Mouse (Mus musculus): ENCODE data around the gene Ceacam11. TPM values are rescaled to one million over a fixed set of nuclear protein-coding genes. Genes with fewer than 3 reads are reported as not detected.
"Not testable (repeated sequence)": the region's sequence is repeated elsewhere in the genome, so short reads cannot be mapped to it uniquely, and the experiment has no call there.

Ceacam11 gene
- polyA plus RNA-seq (2014; fragmentation: Nextera tagmentation; extraction: Ambion mirVana) = not detected in 2 replicates

DNA sequence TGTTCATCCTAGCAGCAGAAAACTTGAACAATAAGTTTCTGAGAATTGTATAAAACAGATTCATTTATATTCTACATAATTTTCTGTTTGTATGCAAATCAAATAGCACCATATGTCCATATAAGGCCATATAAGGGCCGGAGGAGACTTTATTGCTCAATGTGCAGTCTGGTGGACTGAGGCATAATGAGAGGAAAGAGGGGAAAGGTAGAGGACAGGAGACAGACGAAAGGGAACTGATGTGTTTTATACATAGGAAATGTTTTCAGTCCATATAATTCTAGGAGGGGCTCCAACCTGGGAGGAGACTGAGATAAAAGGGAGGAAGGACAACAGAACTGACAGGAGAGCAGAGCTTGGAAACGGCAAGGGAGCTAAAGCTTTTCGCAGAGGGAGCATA, at the start of gene Ceacam11:
Gene Ceacam11, plus strand, starts transcription at position 301 of the 400 bp plus-strand sequence.
- Histone ChIP-seq H3K9me3 (ENCODE audit: control insufficient read depth, low read length) (peaks cover 36% of the 10 kb centered on the region), H3K9ac (ENCODE audit: low read length) (no peak within 1 kb of the TSS), H3K4me2 (no peak within 1 kb of the TSS), H3K4me3 (ENCODE audit: low read depth, low read length) (no peak within 1 kb of the TSS), H3K4me1 (ENCODE audit: control insufficient read depth, insufficient read depth, low read length) (no peaks in the 10 kb centered on the region), H3K36me3 (ENCODE audit: control insufficient read depth, insufficient read depth, low read length) (no peaks in the 10 kb centered on the region), H3K27me3 (ENCODE audit: control insufficient read depth, insufficient read depth, low read length) (no peaks in the 10 kb centered on the region), H3K27ac (ENCODE audit: low read depth, low read length) (no peak within 1 kb of the TSS)
- ATAC-seq (ENCODE audit: low FRiP score) (no peak), DNase-seq (ENCODE audit: low spot score, missing footprints) (no peak)
- 77% methylated on average over 4 of the region's 4 CpGs for WGBS

DNA sequence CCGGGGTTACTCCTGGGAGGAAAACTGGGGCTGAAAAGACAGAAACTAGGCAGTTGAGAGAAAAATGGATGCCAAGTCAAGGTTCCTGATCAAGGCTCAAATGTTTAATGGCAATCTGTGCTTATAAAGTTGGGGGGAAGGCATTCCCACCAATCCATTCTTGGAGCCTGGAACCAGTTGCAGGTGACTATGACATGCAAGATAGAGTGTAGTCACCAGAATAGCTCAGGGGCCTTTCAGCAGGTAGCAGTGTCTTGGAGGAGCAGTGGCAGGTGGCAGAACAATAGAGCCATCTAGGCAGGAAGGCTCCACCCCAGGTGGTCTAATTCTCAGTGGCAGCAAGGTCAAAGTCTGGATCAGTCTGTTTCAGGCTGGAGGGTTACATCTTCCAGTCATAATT, 29.2 kb downstream of the Ceacam11 start:
- not testable (repeated sequence) for H3K36me3 ChIP-seq (ENCODE audit: control insufficient read depth, insufficient read depth, low read length); DNase-seq (ENCODE audit: low spot score, missing footprints); H3K4me3 ChIP-seq (ENCODE audit: low read depth, low read length); H3K27ac ChIP-seq (ENCODE audit: low read depth, low read length); H3K9ac ChIP-seq (ENCODE audit: low read length); H3K4me1 ChIP-seq (ENCODE audit: control insufficient read depth, insufficient read depth, low read length); H3K9me3 ChIP-seq (ENCODE audit: control insufficient read depth, low read length); H3K27me3 ChIP-seq (ENCODE audit: control insufficient read depth, insufficient read depth, low read length); ATAC-seq (ENCODE audit: low FRiP score); H3K4me2 ChIP-seq
- 96% methylated on average over 1 of the region's 1 CpGs for WGBS

DNA sequence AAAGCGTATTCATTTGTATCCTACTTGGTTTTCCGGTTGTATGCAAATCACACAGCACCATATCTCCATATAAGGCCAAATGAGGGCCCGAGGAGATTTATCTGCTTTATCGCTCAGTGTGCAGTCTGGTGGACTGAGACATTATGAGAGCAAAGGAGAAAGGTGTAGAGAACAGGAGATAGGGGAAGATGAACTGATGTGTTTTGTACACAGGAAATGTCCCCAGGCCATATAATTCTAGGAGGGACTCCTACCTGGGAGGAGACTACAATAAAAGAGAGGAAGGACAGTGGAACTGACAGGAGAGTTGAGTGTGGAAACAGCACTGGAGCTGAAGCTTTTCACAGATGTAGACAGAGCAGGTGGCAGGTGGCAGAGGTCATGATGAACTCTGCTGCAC, 37.7 kb downstream of the Ceacam11 start, which contains the start of gene Ceacam13:
Gene Ceacam13, plus strand, starts transcription at position 301 of the 400 bp plus-strand sequence.
- no peaks in the 10 kb centered on the region for H3K27me3 ChIP-seq (ENCODE audit: control insufficient read depth, insufficient read depth, low read length)
- no peak within 1 kb of the TSS for H3K27ac ChIP-seq (ENCODE audit: low read depth, low read length)
- DNase-seq (ENCODE audit: low spot score, missing footprints) (no peak), ATAC-seq (ENCODE audit: low FRiP score) (no peak)
- no peaks in the 10 kb centered on the region for H3K36me3 ChIP-seq (ENCODE audit: control insufficient read depth, insufficient read depth, low read length)
- no peak within 1 kb of the TSS for H3K4me3 ChIP-seq (ENCODE audit: low read depth, low read length)
- H3K4me1 ChIP-seq (ENCODE audit: control insufficient read depth, insufficient read depth, low read length) = no peaks in the 10 kb centered on the region
- H3K4me2 ChIP-seq = no peak within 1 kb of the TSS
- no peak within 1 kb of the TSS for H3K9ac ChIP-seq (ENCODE audit: low read length)
- H3K9me3 ChIP-seq (ENCODE audit: control insufficient read depth, low read length) = peaks cover 11% of the 10 kb centered on the region; the same call in 1 of the 2 replicates
- 85% methylated on average over 4 of the region's 4 CpGs for WGBS

Small RNA genes within 50 kb of the gene (microRNA-seq; reads per million reads assigned to microRNA genes)
- gene Gm22414 = not detected

Other genes starting within 250 kb of the Ceacam11 start
- not detected in 2 replicates for gene Ceacam14, start 159.5 kb upstream of the Ceacam11 start, polyA plus RNA-seq (2014; fragmentation: Nextera tagmentation; extraction: Ambion mirVana)
- gene Gm5155, start 100.4 kb upstream of the Ceacam11 start, polyA plus RNA-seq (2014; fragmentation: Nextera tagmentation; extraction: Ambion mirVana) = not detected in 2 replicates
- gene Ceacam13, start 37.8 kb downstream of the Ceacam11 start, polyA plus RNA-seq (2014; fragmentation: Nextera tagmentation; extraction: Ambion mirVana) = not detected in 2 replicates
- not detected in 2 replicates for gene Ceacam12, start 93.8 kb downstream of the Ceacam11 start, polyA plus RNA-seq (2014; fragmentation: Nextera tagmentation; extraction: Ambion mirVana)
- gene Igfl3, start 204.4 kb downstream of the Ceacam11 start, polyA plus RNA-seq (2014; fragmentation: Nextera tagmentation; extraction: Ambion mirVana) = not detected in 2 replicates

Measured in midbrain, embryonic 11.5 days (tissue).